Mouse (Mus musculus) lung, embryonic 14.5 days (tissue): ENCODE measurements around the gene Mapk10. TPM values are rescaled to one million over a fixed set of nuclear protein-coding genes. Genes with fewer than 3 reads are reported as not detected.

Experiments used
- ATAC-seq: fragments of 200-750 bp; cut with Nextera tagmentation; 2 replicates; pipeline ENCODE4 v1.8.0; 2017; ENCODE audit warnings: mild to moderate bottlenecking, moderate TSS enrichment, moderate library complexity; ENCODE audit not compliant: insufficient read depth
- DNase-seq: peaks from one replicate; pipeline ENCODE4 v3.0.0-alpha.2; 2015
- H3K27ac ChIP-seq: fragments of 300-500 bp; sonication (generic); 2 replicates; pipeline ENCODE4 v1.5.1; 2014; ENCODE audit warnings: low read depth, mild to moderate bottlenecking, moderate library complexity
- H3K27me3 ChIP-seq: fragments of 300-500 bp; sonication (generic); 2 replicates; pipeline ENCODE4 v1.6.1; 2014; ENCODE audit warnings: low read length, control low read depth; ENCODE audit not compliant: insufficient read depth
- H3K36me3 ChIP-seq: fragments of 300-500 bp; sonication (generic); 2 replicates; pipeline ENCODE4 v1.6.1; 2014; ENCODE audit warnings: control low read depth; ENCODE audit not compliant: insufficient read depth
- H3K4me1 ChIP-seq: fragments of 300-500 bp; sonication (generic); 2 replicates; pipeline ENCODE4 v1.6.1; 2014; ENCODE audit warnings: antibody characterized with exemption, control low read depth; ENCODE audit not compliant: insufficient read depth
- H3K4me2 ChIP-seq: fragments of 300-500 bp; sonication (generic); 2 replicates; pipeline ENCODE4 v1.6.1; 2014; ENCODE audit warnings: mild to moderate bottlenecking
- H3K4me3 ChIP-seq: fragments of 300-500 bp; sonication (generic); 2 replicates; pipeline ENCODE4 v1.5.1; 2014; ENCODE audit warnings: low read depth, low read length
- H3K9ac ChIP-seq: fragments of 300-500 bp; sonication (generic); 2 replicates; pipeline ENCODE4 v1.6.1; 2014
- H3K9me3 ChIP-seq: fragments of 300-500 bp; sonication (generic); 2 replicates; pipeline ENCODE4 v1.6.1; 2016; ENCODE audit warnings: low read depth, low read length, control low read depth
- CTCF ChIP-seq: IDR thresholded peaks from 2 replicates; pipeline ENCODE4 v1.5.1; 2016; ENCODE audit warnings: antibody characterized with exemption, low read depth
- WGBS: fragments of 180-500 bp; shearing (Covaris S2); extraction: QIAGEN DNeasy Blood & Tissue Kit; methylation state at CpG from one replicate; pipeline ENCODE4 v1.1.7; 2014; 5-methylcytosine and 5-hydroxymethylcytosine counted together
- polyA plus RNA-seq: library from polyadenylated mRNA; unstranded; fragments of >200 nt; fragmentation: Nextera tagmentation; extraction: Ambion mirVana; gene quantifications from 2 replicates; pipeline ENCODE4 v1.2.1, GENCODE M21; 2014

Mapk10 gene
- polyA plus RNA-seq, 1 experiment from 2014 or later: 0.66 TPM

- Histone ChIP-seq H3K4me1 (no peaks in the 10 kb centered on the region), H3K9ac (no peak overlapping the region), H3K36me3 (no peaks in the 10 kb centered on the region), H3K4me3 (no peak overlapping the region), H3K4me2 (no peak overlapping the region), H3K27me3 (no peaks in the 10 kb centered on the region), H3K9me3 (no peaks in the 10 kb centered on the region), H3K27ac (no peak overlapping the region)
- 47% methylated on average over 3 of the region's 3 CpGs for WGBS
- peak; percentile 19 for DNase-seq
- TF ChIP-seq CTCF: no peak
- ATAC-seq: peak; percentile 41; the same call in 1 of the 2 replicates
Measured at GRCm38 (mm10) chr5:103193700-103194099, 17.4 kb downstream of the Mapk10 start.

GRCm38 (mm10) chr5:103191577-103191976 is 19.6 kb downstream of the Mapk10 start:
- Histone ChIP-seq H3K9me3 (no peaks in the 10 kb centered on the region), H3K36me3 (no peaks in the 10 kb centered on the region), H3K27me3 (no peaks in the 10 kb centered on the region), H3K4me1 (no peaks in the 10 kb centered on the region), H3K9ac (no peak overlapping the region), H3K4me2 (no peak overlapping the region), H3K4me3 (no peak overlapping the region), H3K27ac (no peak overlapping the region)
- 38% methylated on average over 4 of the region's 4 CpGs for WGBS
- ATAC-seq (no peak), DNase-seq (no peak)
- TF ChIP-seq CTCF: no peak

GRCm38 (mm10) chr5:103184256-103184655 is 26.9 kb downstream of the Mapk10 start:
- H3K36me3 ChIP-seq: no peaks in the 10 kb centered on the region
- no peak overlapping the region for H3K4me2 ChIP-seq
- DNase-seq: no peak
- no peak for TF ChIP-seq CTCF
- no peak for ATAC-seq
- H3K27me3 ChIP-seq: no peaks in the 10 kb centered on the region
- no peaks in the 10 kb centered on the region; the same call in 1 of the 2 replicates for H3K9me3 ChIP-seq
- H3K4me3 ChIP-seq: no peak overlapping the region
- no peaks in the 10 kb centered on the region for H3K4me1 ChIP-seq
- WGBS: 91% methylated on average over 1 of the region's 1 CpGs
- H3K27ac ChIP-seq: no peak overlapping the region
- H3K9ac ChIP-seq: no peak overlapping the region

- H3K4me3 ChIP-seq: no peak overlapping the region
- ATAC-seq (no peak), DNase-seq (no peak)
- WGBS: 87% methylated on average over 10 of the region's 10 CpGs
- H3K27me3 ChIP-seq: no peaks in the 10 kb centered on the region
- no peak for TF ChIP-seq CTCF
- no peak overlapping the region for H3K4me2 ChIP-seq
- H3K36me3 ChIP-seq: no peaks in the 10 kb centered on the region
- H3K4me1 ChIP-seq: no peaks in the 10 kb centered on the region
- H3K27ac ChIP-seq: no peak overlapping the region
- no peaks in the 10 kb centered on the region; the same call in 1 of the 2 replicates for H3K9me3 ChIP-seq
- H3K9ac ChIP-seq: no peak overlapping the region
Measured at GRCm38 (mm10) chr5:103181622-103182021, 29.5 kb downstream of the Mapk10 start.

GRCm38 (mm10) chr5:103177010-103177409 is 34.1 kb downstream of the Mapk10 start:
- H3K27me3 ChIP-seq: no peaks in the 10 kb centered on the region
- TF ChIP-seq CTCF: no peak
- no peak for ATAC-seq
- no peaks in the 10 kb centered on the region for H3K9me3 ChIP-seq
- H3K27ac ChIP-seq: no peak overlapping the region
- DNase-seq: no peak
- no peak overlapping the region for H3K4me2 ChIP-seq
- H3K9ac ChIP-seq: no peak overlapping the region
- no peak overlapping the region for H3K4me3 ChIP-seq
- H3K36me3 ChIP-seq: no peaks in the 10 kb centered on the region
- 38% methylated on average over 5 of the region's 5 CpGs for WGBS
- H3K4me1 ChIP-seq: no peaks in the 10 kb centered on the region

- no peak overlapping the region for H3K4me2 ChIP-seq
- no peak overlapping the region for H3K9ac ChIP-seq
- H3K4me1 ChIP-seq: no peaks in the 10 kb centered on the region
- no peaks in the 10 kb centered on the region for H3K27me3 ChIP-seq
- WGBS: 71% methylated on average over 7 of the region's 7 CpGs
- no peaks in the 10 kb centered on the region for H3K36me3 ChIP-seq
- no peaks in the 10 kb centered on the region for H3K9me3 ChIP-seq
- H3K27ac ChIP-seq: no peak overlapping the region
- no peak for DNase-seq
- H3K4me3 ChIP-seq: no peak overlapping the region
- TF ChIP-seq CTCF: no peak
- ATAC-seq: no peak
Measured at GRCm38 (mm10) chr5:103175989-103176388, 35.1 kb downstream of the Mapk10 start.

GRCm38 (mm10) chr5:103174607-103175006 is 36.5 kb downstream of the Mapk10 start:
- no peak overlapping the region for H3K4me2 ChIP-seq
- H3K9ac ChIP-seq: no peak overlapping the region
- WGBS: 50% methylated on average over 7 of the region's 7 CpGs

GRCm38 (mm10) chr5:103171207-103171606 is 39.9 kb downstream of the Mapk10 start:
- no peak for ATAC-seq
- no peak overlapping the region for H3K4me3 ChIP-seq
- no peak overlapping the region for H3K27ac ChIP-seq
- no peaks in the 10 kb centered on the region for H3K27me3 ChIP-seq
- H3K4me2 ChIP-seq: no peak overlapping the region
- WGBS: 86% methylated on average over 3 of the region's 3 CpGs
- H3K9me3 ChIP-seq: no peaks in the 10 kb centered on the region
- H3K36me3 ChIP-seq: no peaks in the 10 kb centered on the region
- DNase-seq: no peak
- no peak overlapping the region for H3K9ac ChIP-seq
- TF ChIP-seq CTCF: no peak
- no peaks in the 10 kb centered on the region for H3K4me1 ChIP-seq

More at GRCm38 (mm10) chr5:103174607-103175006, 36.5 kb downstream of the Mapk10 start:
- H3K27me3 ChIP-seq: no peaks in the 10 kb centered on the region
- H3K36me3 ChIP-seq: no peaks in the 10 kb centered on the region
- no peak overlapping the region for H3K4me3 ChIP-seq
- H3K27ac ChIP-seq: no peak overlapping the region
- TF ChIP-seq CTCF: no peak
- ATAC-seq (no peak), DNase-seq (no peak)
- no peaks in the 10 kb centered on the region for H3K4me1 ChIP-seq
- H3K9me3 ChIP-seq: no peaks in the 10 kb centered on the region
